Mouse (Mus musculus) A20 (cell line): ENCODE data around the gene Tuft1.
A peak's percentile ranks its signal among the peaks of the same experiment; 100 is the strongest.
"Not testable (repeated sequence)": the region's sequence is repeated elsewhere in the genome, so short reads cannot be mapped to it uniquely, and the experiment has no call there.

Source experiments
- DNase-seq: peaks from one replicate; pipeline ENCODE4 v3.0.0-alpha.2; 2011; ENCODE audit warnings: low read depth, low spot score

The Tuft1 gene

GRCm38 (mm10) chr3:94658740-94659095, at the start of gene Tuft1:
Gene Tuft1 (minus strand): TSS chr3:94658872.
- DNase-seq: not testable (repeated sequence)

GRCm38 (mm10) chr3:94703364-94703763, 44.7 kb upstream of the Tuft1 start:
- DNase-seq: peak; percentile 10

DNA sequence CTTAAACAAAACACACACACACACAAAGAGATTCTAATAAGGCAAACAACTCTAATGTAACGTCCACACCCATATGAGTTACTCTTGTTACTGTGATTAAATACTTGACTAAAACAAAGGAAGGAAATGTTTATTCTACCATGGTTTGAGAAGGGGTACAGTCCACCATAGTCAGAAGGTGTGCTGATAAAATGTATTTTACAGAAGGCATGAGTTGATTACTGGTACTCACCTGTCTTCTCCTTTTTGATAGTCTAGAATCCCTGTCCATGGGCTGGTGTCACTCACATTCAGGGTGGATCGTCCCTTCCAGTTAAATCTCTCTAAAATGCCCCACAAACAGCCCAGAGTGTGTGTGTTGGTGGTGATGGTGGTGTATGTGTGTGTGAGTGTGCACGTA, 44.2 kb upstream of the Tuft1 start:
- DNase-seq: no peak

- not testable (repeated sequence) for DNase-seq
These were observed 43.6 kb upstream of the Tuft1 start for GRCm38 (mm10) chr3:94702163-94702810.

GRCm38 (mm10) chr3:94696257-94696656, 37.6 kb upstream of the Tuft1 start:
- not testable (repeated sequence) for DNase-seq

DNA sequence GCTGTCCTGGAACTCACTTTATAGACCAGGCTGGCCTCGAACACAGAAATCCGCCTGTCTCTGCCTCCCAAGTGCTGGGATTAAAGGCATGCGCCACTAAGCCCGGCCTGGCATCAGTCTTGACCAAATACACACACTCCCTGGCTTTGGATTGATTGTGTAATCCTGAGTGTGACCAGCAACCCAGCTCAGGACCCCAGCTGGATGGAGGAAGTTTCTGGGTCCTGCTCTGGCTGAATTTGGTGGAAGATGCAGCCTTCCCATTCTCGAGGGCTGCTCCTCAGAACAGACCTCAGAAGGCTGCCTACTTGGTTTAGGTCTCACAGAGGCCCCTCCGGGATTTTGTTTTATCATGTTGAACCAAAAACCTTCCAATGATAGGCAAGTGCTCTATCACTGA, 36.9 kb upstream of the Tuft1 start:
- DNase-seq: not testable (repeated sequence)

GRCm38 (mm10) chr3:94693874-94694273, 35.2 kb upstream of the Tuft1 start:
- DNase-seq: not testable (repeated sequence)

GRCm38 (mm10) chr3:94693329-94693825, 34.7 kb upstream of the Tuft1 start, which contains the start of gene Selenbp2:
Gene Selenbp2 (plus strand): TSS chr3:94693556.
- DNase-seq: no peak

DNA sequence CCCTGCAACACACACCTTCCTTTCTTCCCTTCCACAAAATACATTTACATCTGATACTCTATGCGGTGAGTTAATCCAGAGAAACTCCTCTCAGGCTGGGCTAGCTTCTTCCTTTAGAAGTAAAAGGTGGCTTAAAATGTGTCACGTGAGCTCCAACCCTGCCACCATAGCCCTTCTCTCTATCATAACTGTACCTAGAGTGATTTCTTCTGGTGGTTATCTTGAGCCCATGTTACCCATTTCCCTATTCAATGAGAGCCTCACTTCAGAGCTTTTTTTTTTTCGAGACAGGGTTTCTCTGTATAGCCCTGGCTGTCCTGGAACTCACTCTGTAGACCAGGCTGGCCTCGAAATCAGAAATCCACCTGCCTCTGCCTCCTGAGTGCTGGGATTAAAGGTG, 33.0 kb upstream of the Tuft1 start:
- not testable (repeated sequence) for DNase-seq

GRCm38 (mm10) chr3:94690616-94691247, 32.1 kb upstream of the Tuft1 start:
- DNase-seq: no peak

DNA sequence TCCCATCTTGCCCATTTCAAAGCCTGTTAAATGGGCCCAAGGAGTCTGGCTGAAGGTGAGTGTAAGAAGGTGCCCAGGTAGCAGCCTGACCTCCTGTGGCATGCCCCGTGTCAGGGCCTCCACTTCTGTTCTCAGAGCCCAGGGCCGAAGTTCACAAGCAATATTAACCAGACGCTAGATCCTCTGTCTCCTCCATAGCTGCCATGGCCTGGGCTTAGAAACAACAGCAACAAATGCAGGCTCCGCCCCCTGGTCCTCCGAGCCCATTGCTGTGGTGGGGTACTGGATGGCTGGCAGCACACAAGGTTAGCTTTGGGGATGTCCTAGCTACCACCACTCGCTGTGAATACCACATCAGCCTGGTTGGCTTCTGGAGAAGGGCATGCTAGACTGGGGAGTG, 31.5 kb upstream of the Tuft1 start:
- DNase-seq: not testable (repeated sequence)

- not testable (repeated sequence) for DNase-seq
These were observed 30.5 kb upstream of the Tuft1 start for GRCm38 (mm10) chr3:94689195-94689594.

DNA sequence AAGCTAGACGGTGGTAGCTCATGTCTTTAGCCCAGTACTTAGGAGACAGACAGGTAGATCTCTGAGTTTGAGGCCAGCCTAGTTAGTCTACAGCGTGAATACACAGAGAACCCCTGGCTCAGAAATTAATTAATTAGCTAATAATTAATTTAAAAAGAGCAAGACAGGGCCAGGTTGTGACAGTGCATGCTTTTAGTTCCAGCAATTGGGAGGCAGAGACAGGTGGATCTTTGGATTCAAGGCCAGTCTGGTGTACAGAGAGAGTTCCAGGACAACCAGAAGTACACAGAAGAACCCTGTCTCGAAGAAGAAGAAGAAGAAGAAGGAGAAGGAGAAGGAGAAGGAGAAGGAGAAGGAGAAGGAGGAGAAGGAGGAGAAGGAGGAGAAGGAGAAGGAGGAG, 30.0 kb upstream of the Tuft1 start:
- not testable (repeated sequence) for DNase-seq

- not testable (repeated sequence) for DNase-seq
These were observed 27.5 kb upstream of the Tuft1 start for GRCm38 (mm10) chr3:94685989-94686772.

GRCm38 (mm10) chr3:94683646-94684045, 25.0 kb upstream of the Tuft1 start:
- peak; percentile 59 for DNase-seq

DNA sequence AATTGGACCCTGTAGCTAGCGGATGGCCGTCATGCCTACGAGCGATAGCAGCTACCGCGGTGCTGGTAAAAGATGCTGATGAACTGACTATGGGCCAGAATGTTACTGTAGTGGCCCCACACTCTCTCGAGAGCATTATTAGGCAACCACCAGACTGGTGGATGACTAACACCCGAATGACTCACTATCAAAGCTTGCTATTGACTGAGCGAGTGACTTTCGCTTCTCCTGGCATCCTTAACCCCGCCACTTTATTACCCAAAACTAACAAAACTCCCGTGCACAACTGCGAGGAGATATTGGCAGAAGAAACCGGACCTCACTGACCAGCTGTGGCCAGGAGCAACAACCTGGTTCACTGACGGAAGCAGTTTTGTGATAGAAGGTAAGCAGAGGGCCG, 22.1 kb upstream of the Tuft1 start:
- DNase-seq: no peak

- not testable (repeated sequence) for DNase-seq
These were observed 21.4 kb upstream of the Tuft1 start for GRCm38 (mm10) chr3:94680032-94680431.

DNA sequence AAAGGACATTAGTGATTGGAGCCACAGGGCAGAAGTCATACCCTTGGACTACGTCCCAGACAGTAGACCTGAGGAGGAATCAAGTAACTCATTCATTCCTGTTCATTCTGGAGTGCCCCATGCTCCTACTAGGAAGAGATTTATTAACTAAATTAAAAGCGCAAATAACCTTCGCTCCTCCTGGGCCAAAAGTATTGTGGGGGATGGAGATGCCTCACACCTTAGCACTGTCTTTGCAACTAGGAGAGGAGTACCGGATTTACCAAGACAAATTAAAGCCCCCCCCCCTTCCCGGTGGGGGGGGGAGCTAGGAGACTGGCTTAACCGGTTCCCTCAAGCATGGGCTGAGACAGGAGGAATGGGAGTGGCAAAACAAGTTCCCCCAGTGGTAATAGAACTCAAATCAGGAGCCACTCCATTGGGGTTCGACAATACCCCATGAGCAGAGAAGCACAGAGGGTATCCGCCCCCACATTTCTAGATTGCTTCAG, 20.7 kb upstream of the Tuft1 start:
- DNase-seq: no peak

GRCm38 (mm10) chr3:94675101-94675500, 16.4 kb upstream of the Tuft1 start:
- not testable (repeated sequence) for DNase-seq

DNA sequence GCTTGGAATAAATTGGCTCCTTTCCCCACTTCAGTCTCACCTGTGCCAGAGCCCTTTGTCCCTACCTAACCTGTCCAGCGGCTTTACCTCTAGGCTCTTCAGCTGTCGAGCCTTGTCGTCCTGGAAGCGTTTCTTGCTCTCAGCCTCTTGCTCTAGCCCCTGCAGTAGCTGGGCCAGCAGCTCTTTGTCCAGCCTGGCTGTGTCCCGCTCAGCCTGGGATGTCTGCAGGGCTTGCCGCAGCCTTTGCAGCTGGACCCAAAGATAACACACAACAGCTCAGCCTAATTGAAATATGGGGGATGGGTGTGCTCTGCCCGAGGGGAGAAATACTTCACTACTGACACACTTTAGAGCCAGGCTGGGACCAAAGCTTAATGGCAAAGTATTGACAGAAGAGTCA, 7.2 kb upstream of the Tuft1 start:
- DNase-seq: not testable (repeated sequence)

DNA sequence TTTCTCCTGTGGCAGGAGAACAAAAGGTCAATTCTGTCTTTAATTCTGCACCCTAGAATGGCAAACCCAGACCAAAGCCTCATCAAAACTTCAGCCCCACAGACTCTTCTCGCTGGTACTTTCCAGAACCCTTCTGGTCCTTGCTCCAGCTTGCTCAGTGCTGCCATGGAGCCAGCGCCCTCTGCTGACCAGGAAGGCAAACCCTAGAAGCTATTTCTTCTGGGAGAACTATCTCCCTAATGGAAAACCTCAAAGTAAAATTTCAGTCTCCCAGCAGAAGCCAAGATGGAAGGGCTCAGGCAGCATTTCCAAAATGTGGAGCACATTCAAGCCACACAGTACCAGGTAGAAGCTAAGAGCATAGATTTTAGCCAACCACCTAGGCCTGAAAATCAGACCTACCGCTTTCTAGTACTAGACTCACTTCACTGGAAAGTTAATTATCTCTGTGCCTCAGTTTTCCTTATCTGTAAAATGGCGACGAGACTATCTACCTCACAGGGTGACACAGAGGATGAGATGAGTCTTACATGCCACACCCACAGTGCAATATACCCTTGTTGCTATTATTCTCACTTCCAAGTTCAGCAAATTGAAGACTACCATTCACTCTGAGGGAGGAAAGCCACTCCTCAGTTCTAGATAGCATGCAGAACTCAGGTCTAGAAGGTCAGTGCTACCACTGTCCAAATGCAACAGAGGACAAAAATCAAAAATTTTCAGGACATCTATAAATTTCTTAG, 6.6 kb upstream of the Tuft1 start:
- DNase-seq: not testable (repeated sequence)
